8 mouse cellular contexts compared by ENCODE assay signal in the genomic region with DNA sequence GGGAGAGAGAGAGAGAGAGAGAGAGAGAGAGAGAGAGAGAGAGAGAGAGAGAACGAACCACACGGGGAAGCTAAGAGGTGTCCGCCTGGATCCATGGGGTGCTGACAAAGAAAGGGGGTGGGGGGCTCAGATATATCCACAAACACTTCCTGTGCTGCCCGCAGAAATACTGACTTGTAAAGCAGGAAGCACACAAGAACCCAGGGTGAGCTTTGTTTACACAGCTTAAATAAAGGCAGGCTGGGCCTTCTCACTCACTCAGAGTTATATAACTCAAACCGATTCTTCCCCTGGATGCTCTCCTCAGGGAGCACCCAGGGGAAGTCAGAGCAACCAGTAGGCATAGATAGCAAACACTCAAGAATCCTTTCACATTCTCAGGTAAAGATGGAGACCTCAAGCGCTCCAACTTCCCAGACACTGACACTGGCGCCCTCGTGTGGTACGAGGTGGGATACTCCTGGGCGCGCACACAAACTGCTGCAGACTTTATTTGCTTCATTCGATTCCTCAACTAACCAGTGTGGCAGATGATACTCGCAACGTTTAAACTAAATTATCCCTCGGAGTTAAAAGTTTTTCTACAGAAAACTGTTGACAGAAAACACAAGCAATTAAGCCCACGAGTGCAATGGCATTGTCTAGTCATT. TPM values are rescaled to one million over a fixed set of nuclear protein-coding genes. Genes with fewer than 3 reads are reported as not detected.
DNase-seq lines count a peak whose midpoint lies in the region; ATAC-seq and TF ChIP-seq lines count a peak whose summit lies in the region.

No protein-coding gene starts in this region.

- H3K27ac ChIP-seq in hindbrain, embryonic 11.5 days (ENCODE audit: low read depth, low read length), result no peak overlapping the region
- no peak overlapping the region for H3K27ac ChIP-seq in hindbrain, embryonic 13.5 days
- H3K27ac ChIP-seq in limb, embryonic 13.5 days, result no peak overlapping the region
- no peak overlapping the region for H3K27ac ChIP-seq in midbrain, postnatal 0 days (ENCODE audit: low read depth, low read length)
- no peak overlapping the region for H3K27ac ChIP-seq in stomach, embryonic 15.5 days

- WGBS in hindbrain, embryonic 11.5 days, result 33% methylated on average over 16 of the region's 16 CpGs
- WGBS in hindbrain, embryonic 13.5 days, result 33% methylated on average over 16 of the region's 16 CpGs
- WGBS in limb, embryonic 13.5 days, result 32% methylated on average over 16 of the region's 16 CpGs
- 35% methylated on average over 16 of the region's 16 CpGs for WGBS in midbrain, postnatal 0 days
- 24% methylated on average over 16 of the region's 16 CpGs for WGBS in stomach, embryonic 15.5 days

- peak; percentile 59; the same call in 1 of the 2 replicates for ATAC-seq in hindbrain, embryonic 11.5 days (ENCODE audit: low FRiP score)
- ATAC-seq in hindbrain, embryonic 13.5 days (ENCODE audit: low FRiP score), result no peak
- ATAC-seq in limb, embryonic 13.5 days (ENCODE audit: low FRiP score, low read depth), result peak; percentile 61; the same call in 1 of the 2 replicates
- ATAC-seq in midbrain, postnatal 0 days (ENCODE audit: low FRiP score), result no peak
- peak; percentile 39; the same call in 1 of the 2 replicates for ATAC-seq in stomach, embryonic 15.5 days (ENCODE audit: insufficient read depth, low FRiP score, low read depth)

- H3K4me2 ChIP-seq in hindbrain, embryonic 11.5 days (replicated peaks; ENCODE audit: low read depth, low read length), result no peak overlapping the region
- no peak overlapping the region for H3K4me2 ChIP-seq in hindbrain, embryonic 13.5 days
- H3K4me2 ChIP-seq in limb, embryonic 13.5 days (replicated peaks), result no peak overlapping the region
- no peak overlapping the region for H3K4me2 ChIP-seq in midbrain, postnatal 0 days (ENCODE audit: low read depth, low read length, poor library complexity, severe bottlenecking)
- peak overlapping the region; percentile 36 for H3K4me2 ChIP-seq in stomach, embryonic 15.5 days

- no peaks in the 10 kb centered on the region for H3K27me3 ChIP-seq in hindbrain, embryonic 11.5 days (ENCODE audit: control insufficient read depth, insufficient read depth, low read length)
- H3K27me3 ChIP-seq in hindbrain, embryonic 13.5 days, result no peaks in the 10 kb centered on the region
- no peaks in the 10 kb centered on the region for H3K27me3 ChIP-seq in limb, embryonic 13.5 days
- no peaks in the 10 kb centered on the region for H3K27me3 ChIP-seq in midbrain, postnatal 0 days (ENCODE audit: insufficient read depth, low read length)
- H3K27me3 ChIP-seq in stomach, embryonic 15.5 days (replicated peaks), result no peaks in the 10 kb centered on the region

- peak; percentile 89 for TF ChIP-seq CTCF in midbrain, postnatal 0 days (IDR thresholded peaks at IDR 0.05)

- peak; percentile 83 for DNase-seq in hindbrain, embryonic 11.5 days (ENCODE audit: low spot score)
- DNase-seq in embryo, embryonic 11 days, result peak; percentile 72
- peak; percentile 63 to 74 for DNase-seq in gastrocnemius, postnatal 4 days (ENCODE audit: low spot score in 2 of 2)
- peak; percentile 16 to 76 for DNase-seq in kidney, adult 8-10 months
- DNase-seq in midbrain, postnatal 0 days (ENCODE audit: low spot score), result peak; percentile 62

- H3K9ac ChIP-seq in hindbrain, embryonic 11.5 days (ENCODE audit: low read depth, low read length), result no peak overlapping the region
- H3K9ac ChIP-seq in hindbrain, embryonic 13.5 days, result no peak overlapping the region
- H3K9ac ChIP-seq in limb, embryonic 13.5 days, result no peak overlapping the region
- no peak overlapping the region for H3K9ac ChIP-seq in midbrain, postnatal 0 days (replicated peaks; ENCODE audit: low read length, poor library complexity, severe bottlenecking)
- H3K9ac ChIP-seq in stomach, embryonic 15.5 days, result no peak overlapping the region

- no peaks in the 10 kb centered on the region for H3K4me1 ChIP-seq in hindbrain, embryonic 11.5 days (replicated peaks; ENCODE audit: control insufficient read depth, insufficient read depth, low read length)
- H3K4me1 ChIP-seq in hindbrain, embryonic 13.5 days (replicated peaks), result no peaks in the 10 kb centered on the region
- no peaks in the 10 kb centered on the region for H3K4me1 ChIP-seq in limb, embryonic 13.5 days
- no peaks in the 10 kb centered on the region for H3K4me1 ChIP-seq in midbrain, postnatal 0 days (ENCODE audit: insufficient read depth, low read length)
- H3K4me1 ChIP-seq in stomach, embryonic 15.5 days, result no peaks in the 10 kb centered on the region; the same call in 1 of the 2 replicates

- H3K4me3 ChIP-seq in hindbrain, embryonic 11.5 days (ENCODE audit: low read depth, low read length), result no peak overlapping the region
- no peak overlapping the region for H3K4me3 ChIP-seq in hindbrain, embryonic 13.5 days
- no peak overlapping the region for H3K4me3 ChIP-seq in limb, embryonic 13.5 days
- no peak overlapping the region for H3K4me3 ChIP-seq in midbrain, postnatal 0 days (ENCODE audit: low read depth, low read length)
- peak overlapping the region; percentile 17; the same call in 1 of the 2 replicates for H3K4me3 ChIP-seq in stomach, embryonic 15.5 days (replicated peaks)

- H3K9me3 ChIP-seq in hindbrain, embryonic 11.5 days (ENCODE audit: control insufficient read depth, low read length), result no peaks in the 10 kb centered on the region
- H3K9me3 ChIP-seq in hindbrain, embryonic 13.5 days, result no peaks in the 10 kb centered on the region
- no peaks in the 10 kb centered on the region for H3K9me3 ChIP-seq in limb, embryonic 13.5 days
- no peaks in the 10 kb centered on the region for H3K9me3 ChIP-seq in midbrain, postnatal 0 days (ENCODE audit: low read length)
- H3K9me3 ChIP-seq in stomach, embryonic 15.5 days, result no peaks in the 10 kb centered on the region

- H3K36me3 ChIP-seq in hindbrain, embryonic 11.5 days (ENCODE audit: control insufficient read depth, insufficient read depth, low read length), result no peaks in the 10 kb centered on the region
- H3K36me3 ChIP-seq in hindbrain, embryonic 13.5 days, result no peaks in the 10 kb centered on the region
- H3K36me3 ChIP-seq in limb, embryonic 13.5 days, result no peaks in the 10 kb centered on the region
- no peaks in the 10 kb centered on the region for H3K36me3 ChIP-seq in midbrain, postnatal 0 days (ENCODE audit: insufficient read depth, low read length)
- H3K36me3 ChIP-seq in stomach, embryonic 15.5 days, result no peaks in the 10 kb centered on the region

RNA-seq across cellular contexts. Expression of gene Zp3r, which starts 4.5 kb away (rescaled TPM):
- polyA plus RNA-seq in hindbrain, embryonic 11.5 days (2014; fragmentation: Nextera tagmentation; extraction: Ambion mirVana), result not detected in 2 replicates
- not detected in 2 replicates for polyA plus RNA-seq in hindbrain, embryonic 13.5 days (2015; fragmentation: Nextera tagmentation; extraction: Ambion mirVana)
- total RNA-seq in gastrocnemius, postnatal 4 days (2021), result not detected
- not detected in 2 replicates for polyA plus RNA-seq in limb, embryonic 13.5 days (2015; fragmentation: Nextera tagmentation; extraction: Ambion mirVana)
- not detected in 2 replicates for total RNA-seq in midbrain, postnatal 0 days (2014; rRNA removed)
- polyA plus RNA-seq in midbrain, postnatal 0 days (2015; fragmentation: Nextera tagmentation; extraction: Ambion mirVana), result not detected in 2 replicates
- polyA plus RNA-seq in stomach, embryonic 15.5 days (2015; fragmentation: Nextera tagmentation; extraction: Ambion mirVana), result 0.12 and 0.18 TPM in 2 replicates

RNA-seq across cellular contexts. Expression of gene C4bp, which starts 27.5 kb away (rescaled TPM):
- polyA plus RNA-seq in hindbrain, embryonic 11.5 days (2014; fragmentation: Nextera tagmentation; extraction: Ambion mirVana), result not detected in 2 replicates
- polyA plus RNA-seq in hindbrain, embryonic 13.5 days (2015; fragmentation: Nextera tagmentation; extraction: Ambion mirVana), result not detected in 2 replicates
- under 1 TPM in 1 of 2 experiments, not detected in 1; 0.41 TPM for total RNA-seq in gastrocnemius, postnatal 4 days (2021)
- polyA plus RNA-seq in limb, embryonic 13.5 days (2015; fragmentation: Nextera tagmentation; extraction: Ambion mirVana), result not detected in 2 replicates
- total RNA-seq in midbrain, postnatal 0 days (2014; rRNA removed), result 0.05 and 0.93 TPM in 2 replicates
- 0.05 and 0.11 TPM in 2 replicates for polyA plus RNA-seq in midbrain, postnatal 0 days (2015; fragmentation: Nextera tagmentation; extraction: Ambion mirVana)
- 0.90 and 1.2 TPM in 2 replicates for polyA plus RNA-seq in stomach, embryonic 15.5 days (2015; fragmentation: Nextera tagmentation; extraction: Ambion mirVana)

Comparison
In these comparisons a context has a peak if more than half of its experiments do, and no peak if none do; other contexts are left out.
1. ATAC-seq: peak in hindbrain, embryonic 11.5 days (single experiment), limb, embryonic 13.5 days (single experiment) and stomach, embryonic 15.5 days (single experiment); none in hindbrain, embryonic 13.5 days (single experiment) and midbrain, postnatal 0 days (single experiment).
2. Peak in every context shown above with its lines, with median percentiles within 50 percentile points of each other: DNase-seq.